Mouse (Mus musculus) c-Kit-positive CD71-positive TER-119-positive erythroid progenitor cells, embryonic 14.5 days (primary cell): Measurements from ENCODE around the gene Nr1h3.

ENCODE experiments used
- DNase-seq: peaks from one replicate; pipeline ENCODE4 v3.0.0-alpha.2; 2013; ENCODE audit warnings: low spot score

Nr1h3 gene

GRCm38 (mm10) chr2:91183711-91184405 lies 18.8 kb downstream of the Nr1h3 start, which contains the start of gene Madd:
Gene Madd (minus strand): TSS chr2:91183837.
- DNase-seq = peak; percentile 56

- peak; percentile 97 for DNase-seq
These were observed 19.5 kb downstream of the Nr1h3 start for GRCm38 (mm10) chr2:91183148-91183513.

- no peak for DNase-seq
These were observed 20.1 kb downstream of the Nr1h3 start for GRCm38 (mm10) chr2:91182405-91183147.

GRCm38 (mm10) chr2:91182016-91182404 lies 20.6 kb downstream of the Nr1h3 start:
- DNase-seq = no peak

- no peak for DNase-seq
These were observed 21.9 kb downstream of the Nr1h3 start for GRCm38 (mm10) chr2:91180706-91181105.

- no peak for DNase-seq
These were observed 22.8 kb downstream of the Nr1h3 start for GRCm38 (mm10) chr2:91179825-91180224.

- DNase-seq = no peak
These were observed 26.4 kb downstream of the Nr1h3 start for GRCm38 (mm10) chr2:91176234-91176633.

- DNase-seq = no peak
These were observed 27.1 kb downstream of the Nr1h3 start for GRCm38 (mm10) chr2:91175490-91175889.

- no peak for DNase-seq
These were observed 32.9 kb downstream of the Nr1h3 start for GRCm38 (mm10) chr2:91169587-91170322.

- no peak for DNase-seq
These were observed 35.0 kb downstream of the Nr1h3 start for GRCm38 (mm10) chr2:91167629-91168028.

GRCm38 (mm10) chr2:91164991-91165390 lies 37.6 kb downstream of the Nr1h3 start:
- DNase-seq = peak; percentile 26

- no peak for DNase-seq
These were observed 39.1 kb downstream of the Nr1h3 start for GRCm38 (mm10) chr2:91163532-91163931.

- no peak for DNase-seq
These were observed 39.7 kb downstream of the Nr1h3 start for GRCm38 (mm10) chr2:91162952-91163351.

GRCm38 (mm10) chr2:91160591-91160990 lies 42.0 kb downstream of the Nr1h3 start:
- no peak for DNase-seq

- no peak for DNase-seq
These were observed 45.5 kb downstream of the Nr1h3 start for GRCm38 (mm10) chr2:91157002-91157752.

- DNase-seq = no peak
These were observed 48.5 kb downstream of the Nr1h3 start for GRCm38 (mm10) chr2:91154091-91154490.

- DNase-seq = no peak
These were observed 49.7 kb downstream of the Nr1h3 start for GRCm38 (mm10) chr2:91152885-91153377.

GRCm38 (mm10) chr2:91151331-91151730 lies 51.3 kb downstream of the Nr1h3 start:
- DNase-seq = no peak

- DNase-seq = no peak
These were observed 54.5 kb downstream of the Nr1h3 start for GRCm38 (mm10) chr2:91148101-91148500.

GRCm38 (mm10) chr2:91143401-91143800 lies 59.2 kb downstream of the Nr1h3 start:
- DNase-seq = no peak

- DNase-seq = no peak
These were observed 59.7 kb downstream of the Nr1h3 start for GRCm38 (mm10) chr2:91142920-91143319.

- DNase-seq = no peak
These were observed 62.9 kb downstream of the Nr1h3 start for GRCm38 (mm10) chr2:91139764-91140163.
